Mouse (Mus musculus) heart, adult 2 months (tissue): ENCODE results near the gene Olfr1039. TPM values are rescaled to one million over a fixed set of nuclear protein-coding genes. Genes with fewer than 3 reads are reported as not detected.
"Not testable (repeated sequence)": the region's sequence is repeated elsewhere in the genome, so short reads cannot be mapped to it uniquely, and the experiment has no call there.

Experiments used
- DNase-seq, 2 experiments: peaks; one replicate each; pipeline ENCODE4 v3.0.0; 2021
- H3K27ac ChIP-seq: fragments of 200-600 bp; 2 replicates; pipeline ENCODE4 v1.8.1; 2022
- H3K27me3 ChIP-seq: fragments of 200-500 bp; 2 replicates; pipeline ENCODE4 v1.6.1; 2012; ENCODE audit warnings: mild to moderate bottlenecking, low read length, inconsistent platforms, mixed read lengths; ENCODE audit not compliant: control insufficient read depth, insufficient read depth
- H3K36me3 ChIP-seq: fragments of 200-500 bp; 2 replicates; pipeline ENCODE4 v1.6.1; 2012; ENCODE audit warnings: low read length, inconsistent platforms; ENCODE audit not compliant: control insufficient read depth, insufficient read depth
- H3K4me1 ChIP-seq: fragments of 200-500 bp; 2 replicates; pipeline ENCODE4 v1.6.1; 2011; ENCODE audit warnings: low read length; ENCODE audit not compliant: control insufficient read depth, insufficient read depth
- H3K4me3 ChIP-seq: fragments of 200-600 bp; 2 replicates; pipeline ENCODE4 v1.8.1; 2022
- H3K79me2 ChIP-seq: fragments of 200-500 bp; replicated peaks from 2 replicates; pipeline ENCODE4 v1.6.1; 2012; ENCODE audit warnings: mild to moderate bottlenecking, inconsistent platforms, low read length, moderate library complexity, mixed read lengths; ENCODE audit not compliant: control insufficient read depth, insufficient read depth
- H3K9ac ChIP-seq: fragments of 200-500 bp; 2 replicates; pipeline ENCODE4 v1.6.1; 2012; ENCODE audit warnings: low read depth, mild to moderate bottlenecking, control low read depth, inconsistent platforms, low read length, mixed read lengths
- CTCF ChIP-seq: fragments of 200-600 bp; IDR thresholded peaks from 2 replicates; pipeline ENCODE4 v1.8.1; 2022; ENCODE audit warnings: antibody characterized with exemption, mild to moderate bottlenecking, moderate library complexity
- EP300 ChIP-seq: fragments of 200-500 bp; IDR thresholded peaks from 2 replicates; pipeline ENCODE4 v1.6.1; 2011; ENCODE audit warnings: low read depth, low read length, control low read depth; ENCODE audit not compliant: insufficient read depth
- POLR2A ChIP-seq: fragments of 200-500 bp; IDR thresholded peaks from 2 replicates; pipeline ENCODE4 v1.6.1; 2011; ENCODE audit warnings: mild to moderate bottlenecking, low read depth, low read length, control low read depth; ENCODE audit not compliant: insufficient read depth
- WGBS: fragments of 180-500 bp; shearing (Covaris S2); methylation state at CpG from one replicate; pipeline ENCODE4 v1.1.7; 2018; 5-methylcytosine and 5-hydroxymethylcytosine counted together
- intact Hi-C: fragments of 180-260 bp; cut with DNase I; formaldehyde crosslinking; loops from one replicate; pipeline ENCODE4 v1.15.1; 2025
- long read RNA-seq: library from polyadenylated mRNA; stranded (forward); transcript quantifications from one replicate; pipeline ENCODE4 v2.0.0, GENCODE M21; 2021
- polyA plus RNA-seq: library from polyadenylated mRNA; depleted of rRNA; stranded (reverse); fragments of >200 nt; gene quantifications from 2 replicates; pipeline ENCODE4 v1.2.3, GENCODE M21; 2012; rRNA removed
- total RNA-seq, 2 experiments: library from RNA; stranded (reverse); gene quantifications; 2 replicates each; pipeline ENCODE4 v1.2.3; 2021

The Olfr1039 gene
- total RNA-seq (not detected), polyA plus RNA-seq (not detected in 2 replicates)
- long read RNA-seq: 0 reads

GRCm38 (mm10) chr2:86135828-86136227 is at the start of gene Olfr1039:
Olfr1039 (minus strand) TSS chr2:86135928.
- TF ChIP-seq EP300: no peak
- no peak for TF ChIP-seq POLR2A
- TF ChIP-seq CTCF: no peak
- intact Hi-C loops: no loop called here
- Histone ChIP-seq H3K4me3 (no peak within 1 kb of the TSS), H3K79me2 (no peaks in the 10 kb centered on the region), H3K36me3 (no peaks in the 10 kb centered on the region), H3K4me1 (no peaks in the 10 kb centered on the region), H3K27ac (no peak within 1 kb of the TSS), H3K9ac (no peak within 1 kb of the TSS), H3K27me3 (no peaks in the 10 kb centered on the region)
- WGBS: 97% methylated on average over 1 of the region's 1 CpGs
- DNase-seq: no peak

- Histone ChIP-seq H3K27ac (no peak overlapping the region), H3K27me3 (no peaks in the 10 kb centered on the region), H3K36me3 (no peaks in the 10 kb centered on the region), H3K9ac (no peak overlapping the region), H3K79me2 (no peaks in the 10 kb centered on the region), H3K4me1 (no peaks in the 10 kb centered on the region), H3K4me3 (no peak overlapping the region)
- intact Hi-C loops: no loop called here
- no peak for DNase-seq
- 68% methylated on average over 3 of the region's 3 CpGs for WGBS
- no peak for TF ChIP-seq POLR2A
- TF ChIP-seq EP300: no peak
- no peak for TF ChIP-seq CTCF
Observed at GRCm38 (mm10) chr2:86179950-86180349, 44.2 kb upstream of the Olfr1039 start.

GRCm38 (mm10) chr2:86177720-86178119 is 42.0 kb upstream of the Olfr1039 start, which contains the start of gene Olfr1044:
Olfr1044 (minus strand) TSS chr2:86177820.
- H3K4me3 ChIP-seq: no peak within 1 kb of the TSS
- no peaks in the 10 kb centered on the region for H3K27me3 ChIP-seq
- H3K36me3 ChIP-seq: no peaks in the 10 kb centered on the region
- no peaks in the 10 kb centered on the region for H3K4me1 ChIP-seq
- intact Hi-C loops: no loop called here
- no peak for TF ChIP-seq EP300
- no peak for TF ChIP-seq CTCF
- no peak for TF ChIP-seq POLR2A
- H3K79me2 ChIP-seq: no peaks in the 10 kb centered on the region
- no peak for DNase-seq
- no peak within 1 kb of the TSS for H3K27ac ChIP-seq
- H3K9ac ChIP-seq: no peak within 1 kb of the TSS

- H3K4me3 ChIP-seq, H3K36me3 ChIP-seq, H3K27me3 ChIP-seq, H3K4me1 ChIP-seq, DNase-seq, H3K9ac ChIP-seq, H3K79me2 ChIP-seq, H3K27ac ChIP-seq, intact Hi-C loops: not testable (repeated sequence)
- 58% methylated on average over 7 of the region's 7 CpGs for WGBS
Observed at GRCm38 (mm10) chr2:86175422-86175821, 39.7 kb upstream of the Olfr1039 start.

- no peaks in the 10 kb centered on the region for H3K36me3 ChIP-seq
- no peak within 1 kb of the TSS for H3K4me3 ChIP-seq
- 79% methylated on average over 2 of the region's 2 CpGs for WGBS
- no peak for DNase-seq
- no peaks in the 10 kb centered on the region for H3K79me2 ChIP-seq
- no peak within 1 kb of the TSS for H3K27ac ChIP-seq
- no peaks in the 10 kb centered on the region for H3K4me1 ChIP-seq
- intact Hi-C loops: no loop called here
- H3K27me3 ChIP-seq: no peaks in the 10 kb centered on the region
- TF ChIP-seq CTCF (no peak), POLR2A (no peak), EP300 (no peak)
- no peak within 1 kb of the TSS for H3K9ac ChIP-seq
Observed at GRCm38 (mm10) chr2:86167422-86167821, 31.7 kb upstream of the Olfr1039 start, which contains the start of gene Olfr1043. Olfr1043 (minus strand) TSS chr2:86167522.

- DNase-seq: no peak
- H3K27me3 ChIP-seq: no peaks in the 10 kb centered on the region
- H3K4me3 ChIP-seq: no peak within 1 kb of the TSS
- H3K9ac ChIP-seq: no peak within 1 kb of the TSS
- no peaks in the 10 kb centered on the region for H3K36me3 ChIP-seq
- 78% methylated on average over 2 of the region's 2 CpGs for WGBS
- intact Hi-C loops: no loop called here
- TF ChIP-seq CTCF (no peak), EP300 (no peak), POLR2A (no peak)
- H3K4me1 ChIP-seq: no peaks in the 10 kb centered on the region
- H3K79me2 ChIP-seq: no peaks in the 10 kb centered on the region
- no peak within 1 kb of the TSS for H3K27ac ChIP-seq
Observed at GRCm38 (mm10) chr2:86161738-86162137, 26.0 kb upstream of the Olfr1039 start, which contains the start of gene Olfr1042. Olfr1042 (minus strand) TSS chr2:86161838.
